Mouse (Mus musculus) hindbrain, embryonic 14.5 days (tissue): ENCODE measurements at regions not wholly inside any gene's neighbourhood (a gene's known extent, or its start where the extent isn't known, plus 50 kb on each side); places are given as distances from the start of the nearest gene placed in this dataset.

Experiments
- ATAC-seq: fragments of 200-750 bp; cut with Nextera tagmentation; 2 replicates; pipeline ENCODE4 v1.8.0; 2017; ENCODE audit warnings: moderate number of reproducible peaks, mild to moderate bottlenecking, moderate TSS enrichment, moderate library complexity; ENCODE audit not compliant: low FRiP score
- DNase-seq: peaks from one replicate; pipeline ENCODE4 v3.0.0-alpha.2; 2015; ENCODE audit warnings: low spot score
- H3K27ac ChIP-seq: fragments of 300-500 bp; sonication (generic); 2 replicates; pipeline ENCODE4 v1.5.1; 2014; ENCODE audit warnings: mild to moderate bottlenecking, moderate library complexity
- H3K27me3 ChIP-seq: fragments of 300-500 bp; sonication (generic); 2 replicates; pipeline ENCODE4 v1.6.1; 2014; ENCODE audit warnings: mild to moderate bottlenecking, low read length, mixed read lengths; ENCODE audit not compliant: control insufficient read depth, insufficient read depth
- H3K36me3 ChIP-seq: fragments of 300-500 bp; sonication (generic); replicated peaks from 2 replicates; pipeline ENCODE4 v1.6.1; 2014; ENCODE audit not compliant: control insufficient read depth, insufficient read depth
- H3K4me1 ChIP-seq: fragments of 300-500 bp; sonication (generic); replicated peaks from 2 replicates; pipeline ENCODE4 v1.6.1; 2014; ENCODE audit warnings: antibody characterized with exemption, low read length, mixed read lengths; ENCODE audit not compliant: control insufficient read depth, insufficient read depth
- H3K4me2 ChIP-seq: fragments of 300-500 bp; sonication (generic); replicated peaks from 2 replicates; pipeline ENCODE4 v1.6.1; 2014; ENCODE audit warnings: mild to moderate bottlenecking, moderate library complexity
- H3K4me3 ChIP-seq: fragments of 300-500 bp; sonication (generic); replicated peaks from 2 replicates; pipeline ENCODE4 v1.5.1; 2014; ENCODE audit warnings: mild to moderate bottlenecking, low read length
- H3K9ac ChIP-seq: fragments of 300-500 bp; sonication (generic); 2 replicates; pipeline ENCODE4 v1.6.1; 2014
- H3K9me3 ChIP-seq: fragments of 300-500 bp; sonication (generic); 2 replicates; pipeline ENCODE4 v1.6.1; 2016; ENCODE audit warnings: low read length; ENCODE audit not compliant: control insufficient read depth
- WGBS: fragments of 180-500 bp; shearing (Covaris S2); extraction: QIAGEN DNeasy Blood & Tissue Kit; methylation state at CpG from one replicate; pipeline ENCODE4 v1.1.7; 2014; 5-methylcytosine and 5-hydroxymethylcytosine counted together

DNA sequence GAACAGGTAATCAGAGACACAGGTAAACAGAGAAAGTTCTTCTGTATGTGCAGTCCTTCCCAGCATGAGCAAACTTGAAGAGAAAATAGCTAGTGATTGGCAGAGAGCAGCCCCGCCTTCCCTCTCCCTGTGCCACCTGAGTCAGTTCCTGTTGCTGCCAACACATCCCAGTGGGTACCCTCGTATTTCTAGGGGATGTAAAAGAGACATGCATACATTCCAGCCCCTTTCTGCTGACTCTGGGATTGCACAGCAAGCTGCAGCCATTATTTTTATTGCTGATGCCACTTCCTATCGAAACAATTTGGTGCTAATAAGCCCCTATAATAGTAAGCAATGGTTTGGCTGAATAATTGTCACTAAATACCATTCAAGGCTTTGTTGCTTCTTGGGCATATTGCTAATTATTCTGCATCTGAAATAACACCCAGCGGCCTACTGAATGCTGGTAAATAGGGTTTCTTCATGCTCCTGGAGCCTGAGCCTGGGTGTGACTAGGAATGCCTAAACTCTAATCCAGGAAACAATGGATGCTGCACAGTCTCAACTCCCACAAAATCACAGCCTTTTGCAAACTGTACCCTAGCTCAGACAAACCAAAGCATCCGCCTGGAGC lies 169.0 kb upstream of the Shisa6 start:
- H3K27ac ChIP-seq = no peak overlapping the region
- H3K9me3 ChIP-seq = no peaks in the 10 kb centered on the region
- H3K4me1 ChIP-seq = no peaks in the 10 kb centered on the region
- no peak for ATAC-seq
- no peak for DNase-seq
- H3K36me3 ChIP-seq = no peaks in the 10 kb centered on the region
- H3K4me3 ChIP-seq = no peak overlapping the region
- WGBS = 73% methylated on average over 5 of the region's 5 CpGs
- no peak overlapping the region for H3K4me2 ChIP-seq
- no peak overlapping the region for H3K9ac ChIP-seq
- H3K27me3 ChIP-seq = no peaks in the 10 kb centered on the region

DNA sequence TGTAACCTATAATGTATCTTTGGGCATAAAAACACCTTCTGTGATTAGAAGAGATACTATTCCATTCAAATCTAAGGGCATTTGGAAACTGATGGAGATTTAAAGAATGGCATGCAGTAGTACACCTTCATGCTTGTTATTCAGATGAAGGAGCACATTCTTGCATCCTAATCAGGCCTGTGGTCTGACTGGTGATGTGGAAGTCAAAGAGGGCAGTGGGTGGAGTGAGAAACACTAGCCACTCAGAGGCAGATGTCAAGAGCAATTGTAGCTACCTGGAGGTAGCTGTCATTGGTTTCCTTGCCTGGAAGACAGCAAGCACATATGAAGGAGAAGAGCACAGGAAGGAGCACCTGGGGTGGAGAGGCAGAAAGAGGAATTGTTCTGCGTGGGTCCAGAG lies 171.0 kb upstream of the Shisa6 start:
- H3K9me3 ChIP-seq = no peaks in the 10 kb centered on the region

GRCm38 (mm10) chr11:66745479-66745878 lies 166.3 kb upstream of the Pirt start:
- no peaks in the 10 kb centered on the region for H3K27me3 ChIP-seq
- H3K4me2 ChIP-seq = no peak overlapping the region
- no peak overlapping the region for H3K27ac ChIP-seq
- H3K9ac ChIP-seq = no peak overlapping the region
- H3K9me3 ChIP-seq = 0 out of 2 replicates have a peak, but pooled peaks cover 3% of the 10 kb centered on the region
- ATAC-seq (no peak), DNase-seq (no peak)
- H3K4me3 ChIP-seq = no peak overlapping the region
- H3K4me1 ChIP-seq = no peaks in the 10 kb centered on the region
- no peaks in the 10 kb centered on the region for H3K36me3 ChIP-seq
- WGBS = 39% methylated on average over 1 of the region's 1 CpGs

More for the DNA sequence above, 171.0 kb upstream of the Shisa6 start:
- no peak for ATAC-seq
- no peak overlapping the region for H3K4me3 ChIP-seq
- no peak overlapping the region for H3K27ac ChIP-seq
- no peaks in the 10 kb centered on the region for H3K4me1 ChIP-seq
- no peak for DNase-seq
- 79% methylated on average over 1 of the region's 1 CpGs for WGBS
- H3K27me3 ChIP-seq = no peaks in the 10 kb centered on the region
- no peak overlapping the region for H3K4me2 ChIP-seq
- no peaks in the 10 kb centered on the region for H3K36me3 ChIP-seq
- H3K9ac ChIP-seq = no peak overlapping the region

DNA sequence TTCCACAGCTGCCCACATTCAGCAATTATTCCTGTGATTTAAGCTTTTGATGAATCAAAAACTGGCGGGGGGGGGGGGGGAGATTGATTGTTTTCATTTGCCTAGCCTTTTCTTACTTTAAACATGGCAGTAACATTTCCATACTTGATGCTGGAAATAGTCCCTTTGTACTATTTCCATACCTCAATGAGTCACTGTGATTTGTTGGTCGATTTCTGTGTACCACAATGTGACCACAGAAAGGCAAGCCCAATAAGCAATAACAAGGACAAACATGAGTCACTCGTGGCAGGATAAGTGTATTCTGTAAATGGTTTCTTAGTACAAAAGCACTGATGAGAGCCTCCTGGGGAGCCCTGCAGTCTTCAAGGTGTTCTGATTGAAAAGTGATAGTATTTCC lies 121.8 kb upstream of the Pirt start:
- Histone ChIP-seq H3K9me3 (0 out of 2 replicates have a peak, but pooled peaks cover 5% of the 10 kb centered on the region), H3K27ac (no peak overlapping the region), H3K4me3 (no peak overlapping the region), H3K27me3 (no peaks in the 10 kb centered on the region), H3K4me1 (no peaks in the 10 kb centered on the region), H3K36me3 (no peaks in the 10 kb centered on the region), H3K4me2 (no peak overlapping the region), H3K9ac (no peak overlapping the region)
- WGBS = 62% methylated on average over 3 of the region's 3 CpGs
- DNase-seq (no peak), ATAC-seq (no peak)

DNA sequence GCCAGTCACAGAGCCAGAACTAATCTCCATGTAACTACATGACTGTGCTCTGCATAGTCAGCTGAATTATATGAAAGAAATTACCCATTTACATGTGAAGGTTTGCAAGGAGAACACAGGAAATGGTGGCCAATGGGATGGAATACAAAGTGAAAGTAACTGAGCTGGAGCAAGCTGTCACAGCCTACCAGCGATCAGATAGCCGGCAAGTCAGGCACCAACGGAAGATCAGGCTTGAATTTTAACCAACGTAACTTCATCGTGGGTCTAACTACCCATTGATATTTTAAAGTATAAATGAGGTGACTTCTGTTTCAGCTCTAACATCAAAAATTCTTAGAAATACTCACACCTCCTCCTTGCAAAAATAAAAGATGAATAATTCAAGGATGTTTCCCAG lies 104.9 kb upstream of the Pirt start:
- WGBS = 91% methylated on average over 5 of the region's 5 CpGs
- H3K4me2 ChIP-seq = no peak overlapping the region
- H3K9ac ChIP-seq = no peak overlapping the region
- H3K27ac ChIP-seq = no peak overlapping the region
- H3K36me3 ChIP-seq = no peaks in the 10 kb centered on the region
- no peak overlapping the region for H3K4me3 ChIP-seq
- no peaks in the 10 kb centered on the region for H3K9me3 ChIP-seq
- DNase-seq (no peak), ATAC-seq (no peak)
- H3K4me1 ChIP-seq = no peaks in the 10 kb centered on the region
- H3K27me3 ChIP-seq = no peaks in the 10 kb centered on the region

- Histone ChIP-seq H3K27ac (no peak overlapping the region), H3K36me3 (no peaks in the 10 kb centered on the region), H3K9me3 (no peaks in the 10 kb centered on the region), H3K4me2 (no peak overlapping the region), H3K9ac (no peak overlapping the region), H3K27me3 (no peaks in the 10 kb centered on the region), H3K4me3 (no peak overlapping the region), H3K4me1 (no peaks in the 10 kb centered on the region)
- WGBS = 60% methylated on average over 5 of the region's 5 CpGs
- ATAC-seq (no peak), DNase-seq (no peak)
These were observed 98.5 kb upstream of the Pirt start for GRCm38 (mm10) chr11:66813310-66813709.

GRCm38 (mm10) chr11:66813731-66814130 lies 98.0 kb upstream of the Pirt start:
- Histone ChIP-seq H3K4me3 (no peak overlapping the region), H3K4me1 (no peaks in the 10 kb centered on the region), H3K9me3 (no peaks in the 10 kb centered on the region), H3K27ac (no peak overlapping the region), H3K27me3 (no peaks in the 10 kb centered on the region), H3K4me2 (no peak overlapping the region), H3K36me3 (no peaks in the 10 kb centered on the region), H3K9ac (no peak overlapping the region)
- 60% methylated on average over 4 of the region's 4 CpGs for WGBS
- ATAC-seq (no peak), DNase-seq (no peak)

DNA sequence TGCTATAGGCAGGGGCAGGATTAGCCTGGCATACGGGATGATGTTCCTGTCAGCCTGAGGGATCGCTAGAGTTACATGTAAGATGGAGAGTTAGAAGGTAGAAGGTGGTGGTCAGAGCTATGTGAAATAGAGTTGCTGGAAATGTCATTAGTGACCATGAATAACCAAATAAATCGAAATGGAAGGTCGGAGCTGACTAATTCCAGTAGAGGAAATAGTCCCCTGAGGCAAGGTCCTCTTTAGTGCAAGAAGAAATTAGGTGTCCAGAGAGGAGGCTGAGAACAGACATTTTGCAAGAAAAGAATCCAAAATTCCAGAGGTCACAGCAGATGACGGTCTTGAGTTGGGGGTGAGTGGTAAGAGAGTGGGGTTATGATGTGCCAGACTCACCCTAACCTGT lies 75.9 kb upstream of the Pirt start:
- ATAC-seq = no peak
- DNase-seq = no peak
- no peak overlapping the region for H3K27ac ChIP-seq
- no peaks in the 10 kb centered on the region for H3K4me1 ChIP-seq
- 84% methylated on average over 5 of the region's 5 CpGs for WGBS
- H3K9me3 ChIP-seq = no peaks in the 10 kb centered on the region
- no peak overlapping the region for H3K9ac ChIP-seq
- no peak overlapping the region for H3K4me2 ChIP-seq
- H3K27me3 ChIP-seq = no peaks in the 10 kb centered on the region
- H3K4me3 ChIP-seq = no peak overlapping the region
- no peaks in the 10 kb centered on the region for H3K36me3 ChIP-seq

GRCm38 (mm10) chr11:66836633-66837380 lies 75.0 kb upstream of the Pirt start:
- Histone ChIP-seq H3K4me1 (no peaks in the 10 kb centered on the region), H3K9me3 (no peaks in the 10 kb centered on the region), H3K9ac (no peak overlapping the region), H3K27me3 (no peaks in the 10 kb centered on the region), H3K36me3 (no peaks in the 10 kb centered on the region), H3K4me2 (no peak overlapping the region), H3K27ac (no peak overlapping the region), H3K4me3 (no peak overlapping the region)
- WGBS = 66% methylated on average over 2 of the region's 2 CpGs
- ATAC-seq (no peak), DNase-seq (no peak)
